Mouse (Mus musculus): ENCODE measurements around the gene Rexo1. TPM values are rescaled to one million over a fixed set of nuclear protein-coding genes. Genes with fewer than 3 reads are reported as not detected.
"Not testable (repeated sequence)": the region's sequence is repeated elsewhere in the genome, so short reads cannot be mapped to it uniquely, and the experiment has no call there.

Rexo1 gene
- 61.8 and 62.7 TPM in 2 replicates for polyA plus RNA-seq (2012; rRNA removed)

DNA sequence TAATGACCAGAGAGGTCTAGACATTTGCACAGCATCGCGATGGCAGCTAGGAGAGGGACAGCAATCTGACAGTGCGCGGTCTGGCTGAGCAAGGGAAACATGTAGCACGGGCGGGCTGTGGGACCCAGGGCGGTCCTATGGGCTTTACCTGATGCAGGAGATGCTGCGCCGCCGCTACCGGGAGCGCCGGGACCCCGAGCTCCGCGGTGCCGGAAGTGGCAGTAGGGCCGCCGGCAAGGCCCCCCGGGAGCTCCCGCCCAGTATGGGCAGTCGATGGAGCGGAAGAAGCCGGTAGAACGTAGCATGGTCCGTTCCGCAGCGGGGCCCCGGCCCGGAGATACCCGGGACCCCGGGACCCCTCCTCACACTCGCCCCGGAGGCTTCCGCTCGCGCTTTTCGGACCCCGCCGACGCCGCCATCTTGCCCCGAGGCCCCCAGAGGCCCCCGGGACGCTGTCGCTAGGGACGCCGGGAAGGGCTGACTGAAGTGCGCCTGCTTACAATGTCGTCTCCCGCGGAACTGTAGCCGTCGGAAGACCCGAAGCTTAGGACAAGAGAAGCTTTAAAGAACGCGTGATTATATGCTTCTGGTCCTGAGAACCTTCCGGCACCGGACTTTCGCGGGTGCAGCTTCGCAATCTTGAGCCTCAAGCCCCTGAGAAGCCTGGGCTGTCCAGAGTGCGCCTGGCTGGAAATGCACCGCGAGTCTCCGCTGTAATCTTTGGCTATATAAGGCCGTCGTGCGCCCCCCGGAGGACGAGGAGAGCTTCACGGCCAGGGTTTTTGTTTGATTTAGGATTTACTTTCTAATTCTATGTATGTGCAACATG, at the start of gene Rexo1:
TSS of gene Rexo1 (minus strand) at position 445 of the 829 bp plus-strand sequence.
- under 1% methylated on average over 72 of the region's 72 CpGs for WGBS
- peak; percentile 92 for DNase-seq

DNA sequence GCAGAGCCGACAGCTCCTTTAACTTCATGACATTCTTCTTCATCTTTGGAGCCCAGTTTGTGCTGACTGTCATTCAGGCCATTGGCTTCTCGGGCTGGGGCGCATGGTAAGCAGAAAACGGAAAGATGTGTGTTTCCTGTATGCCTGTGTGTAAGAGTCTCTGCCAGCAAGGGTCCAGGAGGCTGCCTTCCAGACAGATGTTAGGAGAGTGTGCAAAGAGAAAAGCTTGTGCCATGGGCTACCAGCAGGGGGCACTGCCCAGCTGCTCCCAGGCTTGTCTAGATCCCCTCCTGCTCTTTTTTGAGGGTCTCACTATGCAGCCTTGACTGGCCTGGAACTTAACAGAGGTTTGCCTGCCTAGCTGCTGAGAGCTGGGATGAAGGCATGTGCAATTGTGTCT, 49.7 kb upstream of the Rexo1 start:
- peak; percentile 51 for DNase-seq
- WGBS, result 32% methylated on average over 4 of the region's 4 CpGs
- H3K4me3 ChIP-seq (replicated peaks; ENCODE audit: extremely low read depth, low read depth, low read length), result no peak overlapping the region
- H3K4me1 ChIP-seq (ENCODE audit: control insufficient read depth, insufficient read depth, low read length), result peaks cover 4% of the 10 kb centered on the region; the same call in 1 of the 2 replicates
- TF ChIP-seq CTCF (IDR thresholded peaks at IDR 0.05; ENCODE audit: insufficient read depth, low read length) (peak; percentile 86), POLR2A (IDR thresholded peaks at IDR 0.05; ENCODE audit: borderline replicate concordance, extremely low read depth, low read depth, low read length) (no peak)

More for the DNA sequence above, at the start of gene Rexo1:
- peak within 1 kb of the TSS; percentile 85 for H3K4me3 ChIP-seq (replicated peaks; ENCODE audit: extremely low read depth, low read depth, low read length)
- peak; percentile 45; the same call in 1 of the 2 replicates for TF ChIP-seq POLR2A (IDR thresholded peaks at IDR 0.05; ENCODE audit: borderline replicate concordance, extremely low read depth, low read depth, low read length)
- TF ChIP-seq CTCF (IDR thresholded peaks at IDR 0.05; ENCODE audit: insufficient read depth, low read length), result peak; percentile 68
- H3K4me1 ChIP-seq (ENCODE audit: control insufficient read depth, insufficient read depth, low read length), result peaks cover 29% of the 10 kb centered on the region

DNA sequence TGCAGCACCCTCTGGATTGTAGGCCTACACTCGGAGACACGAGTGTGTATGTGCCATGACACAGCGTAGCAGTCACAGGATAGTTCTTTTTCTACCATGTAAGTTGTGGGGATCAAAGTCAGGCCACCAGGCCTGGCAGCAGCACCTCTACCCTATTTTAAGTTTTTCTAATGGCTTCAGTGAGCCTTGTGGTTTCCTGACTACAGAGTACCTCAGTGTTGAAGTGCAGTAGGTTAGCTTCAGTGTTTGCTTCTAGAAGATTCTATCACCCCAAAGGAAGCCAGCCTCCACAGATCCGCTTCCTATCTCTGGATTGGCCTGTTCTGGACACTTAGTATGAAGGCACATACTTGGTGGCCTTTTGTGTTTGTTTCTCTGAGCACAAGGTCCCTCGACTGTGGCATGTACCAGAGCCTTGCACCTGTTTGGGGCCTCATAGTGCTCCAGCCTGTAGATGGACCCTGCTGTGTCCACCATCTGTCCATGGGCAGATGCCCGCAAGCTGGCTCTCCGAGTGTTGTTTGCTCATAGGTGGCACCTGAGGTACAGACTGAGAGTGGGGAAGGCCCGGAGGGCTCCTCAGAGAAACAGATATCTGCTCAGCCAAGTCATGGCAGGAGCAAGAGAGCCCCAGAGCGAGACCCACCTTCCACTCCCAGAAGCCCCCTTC, 48.9 kb upstream of the Rexo1 start:
- no peak for TF ChIP-seq CTCF (IDR thresholded peaks at IDR 0.05; ENCODE audit: insufficient read depth, low read length)
- TF ChIP-seq POLR2A (IDR thresholded peaks at IDR 0.05; ENCODE audit: borderline replicate concordance, extremely low read depth, low read depth, low read length), result no peak
- Histone ChIP-seq H3K4me3 (replicated peaks; ENCODE audit: extremely low read depth, low read depth, low read length) (no peak overlapping the region), H3K4me1 (ENCODE audit: control insufficient read depth, insufficient read depth, low read length) (peaks cover 4% of the 10 kb centered on the region; the same call in 1 of the 2 replicates)
- no peak for DNase-seq
- WGBS, result 86% methylated on average over 9 of the region's 9 CpGs

- TF ChIP-seq POLR2A (IDR thresholded peaks at IDR 0.05; ENCODE audit: borderline replicate concordance, extremely low read depth, low read depth, low read length) (no peak), CTCF (IDR thresholded peaks at IDR 0.05; ENCODE audit: insufficient read depth, low read length) (no peak)
- peaks cover 4% of the 10 kb centered on the region; the same call in 1 of the 2 replicates for H3K4me1 ChIP-seq (ENCODE audit: control insufficient read depth, insufficient read depth, low read length)
- 88% methylated on average over 10 of the region's 10 CpGs for WGBS
- DNase-seq, result no peak
- no peak overlapping the region for H3K4me3 ChIP-seq (replicated peaks; ENCODE audit: extremely low read depth, low read depth, low read length)
Measured at GRCm38 (mm10) chr10:80609269-80609924, 48.0 kb upstream of the Rexo1 start.

DNA sequence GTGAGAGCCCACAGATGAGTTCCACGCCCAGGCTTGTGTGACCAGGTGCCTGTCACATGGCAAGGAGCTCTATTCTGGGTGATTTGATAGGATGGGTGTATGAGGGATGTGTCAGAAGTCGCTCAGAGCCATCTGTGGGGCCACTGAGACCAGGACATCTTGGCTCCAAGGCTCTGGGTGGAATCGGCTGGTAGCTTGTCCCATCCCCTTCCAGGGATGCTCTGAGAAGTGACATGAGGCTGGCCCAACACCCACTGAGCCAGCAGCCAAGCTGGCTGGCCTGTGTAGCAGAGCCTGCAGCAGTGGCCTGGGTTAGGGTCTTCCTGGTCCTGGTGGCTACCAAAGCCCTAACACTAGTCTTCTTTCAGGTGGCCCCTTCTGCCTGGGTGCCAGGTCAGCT, 47.1 kb upstream of the Rexo1 start:
- TF ChIP-seq CTCF (IDR thresholded peaks at IDR 0.05; ENCODE audit: insufficient read depth, low read length) (no peak), POLR2A (IDR thresholded peaks at IDR 0.05; ENCODE audit: borderline replicate concordance, extremely low read depth, low read depth, low read length) (no peak)
- no peak overlapping the region for H3K4me3 ChIP-seq (replicated peaks; ENCODE audit: extremely low read depth, low read depth, low read length)
- 85% methylated on average over 3 of the region's 3 CpGs for WGBS
- peaks cover 4% of the 10 kb centered on the region; the same call in 1 of the 2 replicates for H3K4me1 ChIP-seq (ENCODE audit: control insufficient read depth, insufficient read depth, low read length)
- DNase-seq, result no peak

DNA sequence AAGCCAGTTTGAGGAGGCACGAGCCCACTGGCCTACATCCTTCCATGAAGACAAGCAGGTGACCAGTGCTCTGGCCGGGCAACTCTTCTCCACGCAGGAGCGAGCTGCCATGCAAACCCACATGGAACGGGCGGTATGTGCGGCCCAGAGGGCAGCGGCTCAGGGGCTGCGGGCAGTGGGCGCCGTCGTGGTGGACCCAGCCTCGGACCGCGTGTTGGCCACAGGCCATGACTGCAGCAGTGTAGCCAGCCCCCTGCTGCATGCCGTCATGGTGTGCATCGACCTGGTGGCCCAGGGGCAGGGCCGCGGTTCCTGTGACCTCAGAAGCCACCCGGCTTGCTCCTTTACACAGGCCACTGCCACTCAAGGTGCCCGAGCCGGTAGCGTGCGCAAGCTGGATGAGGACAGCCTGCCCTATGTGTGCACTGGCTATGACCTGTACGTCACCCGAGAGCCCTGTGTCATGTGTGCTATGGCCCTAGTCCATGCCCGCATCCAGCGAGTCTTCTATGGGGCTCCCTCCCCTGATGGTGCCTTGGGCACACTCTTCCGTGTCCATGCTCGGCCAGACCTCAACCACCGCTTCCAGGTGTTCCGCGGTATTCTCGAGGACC, 45.5 kb upstream of the Rexo1 start:
- Histone ChIP-seq H3K4me1 (ENCODE audit: control insufficient read depth, insufficient read depth, low read length) (peaks cover 7% of the 10 kb centered on the region; the same call in 1 of the 2 replicates), H3K4me3 (replicated peaks; ENCODE audit: extremely low read depth, low read depth, low read length) (no peak overlapping the region)
- TF ChIP-seq CTCF (IDR thresholded peaks at IDR 0.05; ENCODE audit: insufficient read depth, low read length), result no peak
- TF ChIP-seq POLR2A (IDR thresholded peaks at IDR 0.05; ENCODE audit: borderline replicate concordance, extremely low read depth, low read depth, low read length), result no peak
- DNase-seq, result no peak
- WGBS, result 93% methylated on average over 34 of the region's 34 CpGs

GRCm38 (mm10) chr10:80606306-80606705, 44.9 kb upstream of the Rexo1 start:
- TF ChIP-seq CTCF (IDR thresholded peaks at IDR 0.05; ENCODE audit: insufficient read depth, low read length), result no peak
- TF ChIP-seq POLR2A (IDR thresholded peaks at IDR 0.05; ENCODE audit: borderline replicate concordance, extremely low read depth, low read depth, low read length), result no peak
- no peak overlapping the region for H3K4me3 ChIP-seq (replicated peaks; ENCODE audit: extremely low read depth, low read depth, low read length)
- 78% methylated on average over 23 of the region's 23 CpGs for WGBS
- DNase-seq, result no peak
- peaks cover 7% of the 10 kb centered on the region; the same call in 1 of the 2 replicates for H3K4me1 ChIP-seq (ENCODE audit: control insufficient read depth, insufficient read depth, low read length)

DNA sequence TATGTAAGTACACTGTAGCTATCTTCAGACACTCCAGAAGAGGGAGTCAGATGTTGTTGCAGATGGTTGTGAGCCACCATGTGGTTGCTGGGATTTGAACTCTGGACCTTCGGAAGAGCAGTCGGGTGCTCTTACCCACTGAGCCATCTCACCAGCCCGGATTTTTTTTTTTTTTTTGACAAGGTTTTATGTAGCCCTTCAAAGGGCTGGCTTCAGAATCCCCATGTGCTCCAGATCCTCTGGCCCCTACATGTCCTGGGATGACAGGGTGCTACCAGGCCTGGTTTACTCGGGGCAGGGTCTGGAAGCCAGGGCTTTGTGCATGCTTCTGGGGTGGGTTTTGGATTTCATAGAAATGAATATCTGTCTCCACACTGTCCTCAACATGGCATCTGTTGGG, 44.4 kb upstream of the Rexo1 start, which contains the start of gene Gm49322:
TSS of gene Gm49322 (plus strand) at position 301 of the 400 bp plus-strand sequence.
- H3K4me1 ChIP-seq (ENCODE audit: control insufficient read depth, insufficient read depth, low read length); DNase-seq; H3K4me3 ChIP-seq (replicated peaks; ENCODE audit: extremely low read depth, low read depth, low read length): not testable (repeated sequence)
- WGBS, result 75% methylated on average over 4 of the region's 4 CpGs

DNA sequence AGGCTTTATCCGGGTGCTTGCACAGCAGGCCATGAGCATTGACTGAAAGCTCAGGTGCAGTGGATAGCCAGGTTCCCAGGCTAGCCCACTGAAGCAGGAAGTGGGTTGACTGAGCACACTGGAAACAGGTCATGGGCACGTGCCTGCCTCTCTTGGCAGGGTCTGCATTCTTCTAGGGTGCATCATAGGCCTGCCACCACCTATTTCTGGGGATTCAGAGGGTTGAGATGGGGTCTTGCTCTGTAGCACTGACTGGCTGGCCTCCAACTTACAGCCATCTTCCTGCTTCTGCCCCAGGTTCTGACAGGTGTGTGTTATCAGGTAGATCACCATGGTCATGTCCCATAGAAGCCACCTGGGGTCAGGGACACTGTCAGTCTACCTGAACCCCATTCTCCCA, 43.6 kb upstream of the Rexo1 start:
- peaks cover 3% of the 10 kb centered on the region; the same call in 1 of the 2 replicates for H3K4me1 ChIP-seq (ENCODE audit: control insufficient read depth, insufficient read depth, low read length)
- WGBS, result 73% methylated on average over 2 of the region's 2 CpGs
- TF ChIP-seq CTCF (IDR thresholded peaks at IDR 0.05; ENCODE audit: insufficient read depth, low read length) (no peak), POLR2A (IDR thresholded peaks at IDR 0.05; ENCODE audit: borderline replicate concordance, extremely low read depth, low read depth, low read length) (no peak)
- no peak for DNase-seq
- no peak overlapping the region for H3K4me3 ChIP-seq (replicated peaks; ENCODE audit: extremely low read depth, low read depth, low read length)

Data from lung, adult 2 months (tissue).